Mouse (Mus musculus): ENCODE measurements at regions not wholly inside any gene's neighbourhood (a gene's known extent, or its start where the extent isn't known, plus 50 kb on each side); places are given as distances from the start of the nearest gene placed in this dataset.

DNA sequence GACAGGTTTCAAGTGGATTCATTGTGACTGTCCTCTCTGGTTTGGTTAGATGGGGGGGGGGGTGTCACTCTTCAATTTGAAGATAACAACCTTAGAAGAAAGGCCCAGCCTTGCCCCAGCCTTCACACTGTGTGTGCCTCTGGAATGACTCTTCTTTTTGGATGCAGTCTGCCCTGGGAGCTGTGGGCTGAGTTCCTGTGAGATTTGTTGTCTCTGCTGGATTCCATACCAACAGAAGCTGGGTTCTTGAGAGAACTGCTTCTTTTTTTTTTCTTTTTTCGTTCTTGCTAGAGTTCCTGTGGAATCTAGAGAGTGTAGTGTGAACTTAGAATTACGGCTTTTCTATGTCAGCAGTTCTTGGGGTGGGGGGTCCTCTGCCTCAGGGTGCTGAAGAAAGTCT is 200.9 kb downstream of the Enc1 start:
- no peak for DNase-seq

DNA sequence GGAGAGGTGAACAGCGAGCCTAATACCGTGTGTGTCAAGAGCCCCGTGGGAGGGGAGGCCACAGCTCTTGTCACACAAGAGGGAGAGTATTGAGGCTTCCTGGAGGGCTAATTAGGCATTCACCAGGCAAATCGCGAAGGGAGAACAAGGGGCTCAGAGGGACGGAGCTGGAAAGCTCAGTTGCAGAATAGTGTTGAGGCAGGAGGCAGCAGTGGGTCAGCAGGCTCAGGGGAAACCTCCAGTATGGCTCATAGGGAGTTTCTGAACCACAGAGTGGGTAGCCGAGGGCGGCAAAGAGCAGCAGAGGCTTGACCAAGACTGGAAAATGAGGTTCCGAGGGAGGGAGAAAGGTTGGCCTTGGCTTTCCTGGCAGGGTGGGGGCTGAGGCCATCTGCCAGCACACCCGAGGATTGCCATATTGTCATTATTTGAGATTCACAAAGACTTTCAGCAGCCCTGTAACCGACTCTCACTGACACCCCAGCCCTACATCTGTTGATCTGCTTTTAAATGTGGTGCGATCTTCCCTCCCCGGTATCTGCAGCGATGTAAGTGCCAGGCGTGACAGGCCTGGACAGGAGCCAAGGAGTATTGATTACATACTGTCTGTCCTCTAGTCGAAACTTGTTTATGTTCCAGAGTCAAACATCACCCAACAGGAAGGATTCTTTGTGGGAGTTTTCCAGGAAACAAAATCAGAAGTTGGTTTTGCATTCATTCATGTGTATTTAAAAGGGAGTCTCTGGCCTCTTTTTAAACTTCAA is 198.5 kb downstream of the Enc1 start:
- peak; percentile 59 for DNase-seq

DNA sequence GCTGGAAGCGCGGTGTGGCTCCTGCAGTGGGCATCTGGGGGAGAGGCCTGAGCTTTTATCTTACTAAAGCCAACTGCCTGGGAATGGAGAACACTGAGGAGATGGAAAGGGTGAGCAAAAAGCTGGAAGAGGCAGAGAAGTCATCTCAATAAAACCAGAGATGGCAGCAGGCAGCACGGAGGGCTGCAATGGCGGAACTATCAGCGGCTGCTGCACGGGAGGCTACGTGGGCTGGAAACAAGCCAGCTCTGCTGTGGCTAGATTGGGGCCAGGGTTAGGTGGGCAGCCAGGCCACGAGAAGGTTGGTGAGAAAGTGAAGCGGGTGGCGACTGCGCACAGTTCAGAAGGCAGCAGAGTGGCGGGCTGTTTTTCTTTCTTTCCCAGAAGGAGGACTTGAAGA is 197.8 kb downstream of the Enc1 start:
- peak; percentile 38 for DNase-seq

DNA sequence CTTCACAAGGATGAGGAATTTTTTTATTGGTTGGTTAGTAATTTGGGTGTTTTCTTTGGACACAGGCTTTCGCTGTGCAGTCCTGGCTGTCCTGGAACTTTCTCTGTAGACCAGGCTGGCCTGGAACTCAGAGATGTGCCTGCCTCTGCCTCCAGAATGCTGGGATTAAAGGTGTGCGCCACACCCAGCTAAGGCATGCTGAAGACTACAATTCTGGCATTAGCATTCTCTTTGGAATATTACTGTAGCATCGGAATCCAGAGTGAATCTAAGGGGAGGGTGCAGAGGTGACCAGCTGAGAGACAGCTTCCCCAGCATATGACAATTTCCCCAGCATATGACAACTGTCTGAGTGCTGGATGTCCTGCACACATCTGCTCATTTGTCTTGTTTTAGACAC is 197.4 kb downstream of the Enc1 start:
- DNase-seq = no peak

DNA sequence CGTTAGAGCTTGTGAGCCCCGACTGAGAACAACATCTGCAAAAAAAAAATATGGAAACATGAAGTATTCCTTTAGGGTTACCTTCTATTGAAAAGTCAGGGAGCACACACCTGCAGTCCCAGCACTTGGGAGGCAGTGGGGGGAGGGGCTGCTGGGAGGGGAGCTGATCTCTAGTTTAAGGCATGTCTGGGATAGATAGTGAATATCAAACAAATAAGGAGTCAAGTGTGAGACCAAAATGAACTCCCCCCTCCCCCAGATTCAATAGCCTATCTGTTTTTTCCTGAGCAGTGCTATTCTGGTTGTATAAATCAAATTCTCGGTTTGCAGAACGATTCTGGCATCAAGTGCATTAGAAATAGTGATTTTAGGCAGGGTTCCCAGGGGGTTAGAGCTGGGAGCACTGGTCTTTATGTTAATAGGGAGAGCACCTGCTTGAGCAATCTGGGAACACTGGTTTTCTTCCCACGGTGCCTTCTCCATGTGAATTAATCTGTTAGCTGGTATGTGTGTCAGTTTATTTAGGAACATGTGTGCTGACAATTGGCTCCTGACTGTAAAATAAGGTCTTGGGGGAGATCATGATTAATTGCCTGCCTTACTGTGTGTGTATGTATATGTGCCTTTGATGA is 195.9 kb downstream of the Enc1 start:
- peak; percentile 39 for DNase-seq

DNA sequence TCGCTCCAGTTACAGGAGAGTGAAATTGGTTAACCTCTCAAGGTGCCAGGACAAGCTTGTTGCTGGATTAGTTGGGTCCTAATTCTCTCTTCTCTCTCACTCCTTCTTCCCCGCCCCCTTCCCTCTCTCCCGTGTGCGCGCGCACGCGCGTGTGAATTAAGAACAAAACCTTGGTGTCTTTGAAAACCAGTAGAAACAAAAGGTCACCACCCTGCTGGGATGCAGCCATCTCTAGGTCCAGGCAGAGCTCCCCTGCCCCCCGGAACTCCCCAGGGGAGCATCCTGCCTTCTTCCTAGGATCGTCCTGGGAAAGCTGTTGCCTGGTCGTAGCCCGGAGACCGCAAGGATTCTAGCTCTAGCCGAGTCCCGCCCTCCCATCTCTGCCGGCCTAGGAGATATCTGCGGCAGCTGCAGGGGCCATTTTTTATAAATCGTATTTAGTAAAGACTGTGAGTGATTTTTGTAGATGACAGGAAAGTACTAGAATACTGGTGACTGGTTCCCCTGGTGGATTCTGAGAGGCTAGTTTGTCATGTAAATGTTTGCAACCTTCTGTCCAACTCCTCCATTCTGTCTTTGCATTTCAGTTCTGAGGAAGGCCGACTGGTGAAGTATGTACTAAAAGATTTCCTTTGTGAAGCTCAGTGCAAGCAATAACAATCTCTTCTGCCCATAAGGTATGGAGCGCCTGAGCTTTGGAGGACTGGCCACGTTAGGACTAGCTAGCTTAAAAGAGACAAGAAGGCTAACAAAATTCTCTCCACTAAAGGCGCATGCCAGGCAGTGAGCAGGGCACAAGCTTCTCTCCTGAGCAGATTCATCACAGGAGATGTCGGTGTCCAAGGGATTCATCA is 195.2 kb downstream of the Enc1 start:
- DNase-seq = peak; percentile 92

DNA sequence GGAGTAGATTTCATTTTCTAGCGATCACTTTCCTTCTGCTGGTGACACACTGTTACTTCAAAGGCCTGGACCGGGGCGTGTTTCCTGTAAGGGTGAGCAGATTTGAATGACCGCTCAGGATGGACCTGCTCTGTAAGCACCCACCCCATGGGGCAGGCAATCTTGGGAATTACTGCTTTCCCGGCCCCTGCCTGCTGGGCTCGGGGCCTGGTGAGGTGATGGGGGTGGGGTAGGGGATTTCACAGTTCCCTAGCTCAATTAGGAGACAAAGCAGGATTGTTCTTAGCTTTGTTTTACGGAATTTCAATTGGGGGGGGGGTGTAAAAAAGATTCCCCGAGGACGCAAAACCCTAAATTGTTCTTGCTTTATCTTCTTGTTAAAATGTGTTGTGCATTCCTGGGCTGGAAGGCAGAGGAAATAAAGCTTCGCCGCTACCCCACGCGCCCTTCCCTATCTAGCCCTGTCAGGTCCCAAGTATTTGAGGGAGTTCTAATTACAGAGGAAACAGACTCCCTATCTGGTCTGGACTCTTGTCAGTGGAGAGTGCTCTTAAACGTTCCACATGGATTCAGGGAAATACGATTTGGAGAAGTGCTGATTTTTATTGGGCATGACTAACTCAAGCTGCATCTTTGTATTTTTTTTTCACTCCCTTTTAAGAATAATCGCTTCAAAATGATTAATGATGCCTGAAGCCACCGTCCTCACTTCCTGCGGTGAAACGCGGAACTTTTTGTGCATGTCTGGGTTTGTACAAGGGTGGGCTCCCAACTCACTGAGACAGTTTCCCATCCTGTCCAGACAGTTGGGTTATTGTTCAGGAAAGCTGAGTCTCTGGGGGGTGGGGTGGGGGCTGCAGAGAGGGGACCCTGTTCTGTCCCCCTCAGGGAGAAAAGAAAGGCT is 194.3 kb downstream of the Enc1 start:
- peak; percentile 74 for DNase-seq

DNA sequence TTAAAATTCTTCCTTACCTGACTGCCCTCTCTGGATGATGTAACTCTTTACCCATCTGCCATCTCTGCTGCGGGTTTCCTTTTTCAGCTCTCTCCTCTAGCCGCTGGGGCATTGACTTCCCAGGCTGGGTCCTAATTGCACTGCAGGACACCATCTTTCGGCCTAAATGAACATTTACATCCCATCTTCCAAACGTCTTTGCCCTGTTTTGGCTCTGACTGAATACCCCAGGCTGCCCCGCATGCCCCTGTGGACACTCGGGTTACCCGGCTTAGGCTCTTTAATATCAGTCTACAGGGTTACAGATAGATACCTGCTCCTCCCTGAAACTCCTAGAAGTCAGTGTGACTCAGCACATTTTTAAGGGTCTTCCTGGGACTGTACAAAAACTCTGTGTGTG is 193.3 kb downstream of the Enc1 start:
- no peak for DNase-seq

DNA sequence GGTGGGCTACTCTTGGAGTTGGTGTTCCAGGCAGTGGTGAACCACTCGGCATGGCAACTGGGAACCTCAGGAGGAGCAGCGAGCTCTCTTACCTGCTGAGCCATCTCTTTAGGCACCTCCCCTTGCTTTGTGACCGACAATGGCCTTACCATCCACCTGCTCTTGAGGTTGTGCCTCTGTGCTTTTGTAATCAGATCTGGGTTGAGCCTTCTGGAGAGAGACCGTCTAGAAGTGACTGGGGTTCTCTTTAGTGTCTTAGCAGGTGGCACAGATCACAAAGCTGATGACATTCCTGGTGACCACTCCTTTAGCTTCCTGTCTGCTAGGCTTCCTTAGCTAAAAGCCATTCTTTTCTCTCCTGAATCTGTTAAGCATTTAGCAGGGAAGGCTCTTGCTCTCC is 191.7 kb downstream of the Enc1 start:
- DNase-seq = no peak

DNA sequence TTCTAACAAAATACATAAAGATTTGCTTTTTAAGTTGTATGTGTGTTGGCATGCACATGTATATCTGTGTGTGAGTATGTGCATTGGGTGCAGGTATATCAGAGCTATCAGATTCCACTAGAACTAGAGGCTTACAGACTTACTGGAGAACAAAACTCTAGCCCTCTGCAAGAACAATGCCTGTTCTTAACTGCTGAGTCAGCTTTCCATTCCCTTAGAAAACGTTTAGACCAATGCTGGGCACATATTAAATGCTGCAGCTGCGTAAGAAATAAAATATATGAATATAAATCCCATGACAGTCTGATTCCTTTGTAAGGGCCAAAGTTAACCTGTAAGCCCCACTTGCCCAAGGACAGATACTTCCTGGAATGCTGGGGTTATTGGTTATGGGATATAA is 190.0 kb downstream of the Enc1 start:
- DNase-seq = no peak

DNA sequence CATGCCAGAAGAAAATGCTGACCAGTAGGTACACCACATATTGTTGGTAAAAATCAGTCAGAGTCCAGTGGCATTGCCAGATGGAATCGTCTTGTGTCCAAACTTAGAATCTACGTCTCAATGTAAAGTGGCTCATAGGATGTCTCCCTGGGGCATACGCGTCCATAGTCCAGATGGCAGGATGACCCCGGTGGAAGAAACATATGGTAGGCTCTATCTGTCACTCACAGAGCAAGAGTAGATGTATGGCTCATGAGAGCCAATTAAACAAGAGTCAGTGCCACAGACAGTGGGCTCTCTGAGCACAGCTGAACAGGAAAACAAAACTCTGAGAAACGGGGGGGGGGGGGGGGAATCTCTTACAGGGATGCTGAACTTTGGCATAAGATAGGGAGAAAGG is 187.3 kb downstream of the Enc1 start:
- no peak for DNase-seq

DNA sequence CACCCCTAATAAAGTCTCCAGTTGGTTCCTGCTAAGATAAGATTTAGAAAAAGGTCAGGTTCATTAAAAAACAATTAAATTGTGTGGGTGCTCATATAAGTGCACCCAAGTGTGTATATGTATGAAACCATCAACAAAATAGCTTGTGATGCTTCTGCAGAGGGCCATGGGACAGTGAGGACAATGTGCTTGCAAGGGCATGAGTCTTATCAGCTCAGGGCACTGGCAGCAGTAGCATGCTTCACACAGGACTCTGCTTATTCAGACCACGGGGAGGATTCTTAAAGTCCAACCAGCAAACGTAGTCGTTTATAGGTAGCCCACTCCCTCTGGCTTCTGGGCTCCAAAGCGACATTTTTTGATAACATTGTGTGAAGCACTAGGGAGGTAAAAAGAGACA is 186.6 kb downstream of the Enc1 start:
- no peak for DNase-seq

DNA sequence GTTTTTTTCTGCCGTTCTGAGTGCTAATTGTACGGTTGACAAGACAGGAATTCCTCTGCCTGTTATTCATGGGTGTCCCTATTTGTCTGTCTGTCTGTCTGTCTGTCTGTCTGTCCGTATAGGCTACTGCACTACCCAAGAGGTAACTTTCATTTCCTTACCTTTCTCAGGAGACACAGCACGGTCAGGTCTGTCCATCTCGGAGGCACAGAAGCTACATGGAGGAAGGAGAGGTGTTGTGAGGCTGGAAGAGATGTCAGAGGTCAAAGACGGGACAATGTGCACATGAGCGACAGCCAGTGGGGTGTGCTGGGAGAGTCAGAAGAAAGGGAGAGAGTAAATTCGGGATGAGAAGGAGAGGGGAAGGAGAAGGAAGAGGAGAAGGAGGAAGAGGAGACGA is 184.8 kb downstream of the Enc1 start:
- no peak for DNase-seq

DNA sequence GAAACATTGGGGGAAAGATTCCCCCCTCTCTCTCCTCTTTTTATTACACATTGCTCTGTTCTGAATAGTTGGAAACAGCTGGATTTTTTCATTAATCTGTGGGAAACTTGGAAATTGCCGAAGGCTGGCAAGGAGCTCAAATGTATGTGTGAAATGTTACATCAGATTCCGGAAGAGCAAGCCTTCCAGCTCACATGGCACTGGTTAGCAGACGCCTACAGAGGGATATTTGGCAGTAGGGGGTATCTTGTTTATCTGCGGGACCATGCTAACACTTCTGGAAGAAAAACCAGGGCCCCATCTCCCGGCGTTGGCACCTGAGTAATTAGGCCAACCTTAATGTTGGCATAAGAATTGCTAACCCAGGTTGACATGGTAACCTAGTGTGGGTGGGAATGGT is 183.0 kb downstream of the Enc1 start:
- DNase-seq = no peak

DNA sequence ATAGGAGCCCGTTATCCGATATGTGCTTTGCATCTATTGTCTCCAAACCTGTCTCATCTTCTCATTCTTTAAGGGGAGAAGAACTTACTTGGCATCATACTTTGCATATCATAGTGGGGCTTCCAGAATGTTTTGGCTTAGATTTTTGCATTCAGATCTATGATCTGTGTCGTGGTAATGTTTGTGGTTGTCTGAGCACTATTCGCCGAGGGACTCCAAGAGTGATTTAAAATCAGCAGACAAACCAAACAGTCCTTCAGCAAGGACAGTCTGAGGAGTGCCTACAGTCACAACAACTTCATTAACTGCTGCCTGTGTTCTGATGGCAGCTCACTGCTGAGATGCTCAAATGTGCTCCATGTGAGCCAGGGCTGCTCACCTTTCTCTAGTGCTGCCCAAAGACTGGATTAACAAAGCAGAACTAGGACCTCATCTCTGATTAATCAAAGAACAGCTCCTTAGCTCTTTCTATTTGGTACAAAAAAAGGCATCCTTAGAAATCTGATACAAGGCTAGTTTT is 182.5 kb downstream of the Enc1 start:
- no peak for DNase-seq

DNA sequence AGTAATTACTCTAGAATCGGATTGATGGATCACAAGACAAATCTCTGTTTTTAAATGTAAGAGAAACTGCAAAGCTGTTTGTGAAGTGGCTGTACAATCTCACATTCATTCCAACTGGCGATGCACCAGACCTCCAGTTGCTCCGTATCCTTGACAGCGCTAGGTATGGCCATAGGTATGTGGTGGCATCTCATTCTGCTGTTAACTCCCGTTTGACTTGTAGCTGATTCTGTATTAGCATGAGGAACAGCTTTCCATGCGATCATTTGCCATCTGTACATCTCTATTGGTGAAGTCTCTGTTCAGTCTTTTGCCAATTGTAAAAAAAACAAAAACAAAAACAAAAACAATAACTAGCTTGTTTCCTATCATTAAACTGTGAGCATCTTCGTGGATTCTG is 182.0 kb downstream of the Enc1 start:
- no peak for DNase-seq

DNA sequence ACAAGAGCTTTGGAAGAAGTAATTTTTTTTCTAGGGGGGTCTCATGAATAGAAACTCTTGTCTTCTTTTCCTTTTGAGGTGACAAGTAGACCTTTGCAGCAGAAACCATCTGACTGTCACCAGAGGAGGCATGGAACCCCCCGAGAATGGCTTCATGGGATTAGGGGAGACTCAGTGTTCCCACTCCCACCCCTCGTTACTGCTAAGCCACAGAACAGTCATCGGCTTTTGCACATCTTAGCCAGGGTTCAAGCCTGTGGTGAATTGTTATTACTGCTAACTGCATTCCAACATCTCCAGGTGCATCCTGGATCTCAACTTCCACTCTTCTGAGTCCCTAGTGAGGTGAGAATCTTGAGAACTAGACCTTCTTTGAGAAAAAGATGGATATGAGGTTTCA is 180.9 kb downstream of the Enc1 start:
- DNase-seq = no peak

DNA sequence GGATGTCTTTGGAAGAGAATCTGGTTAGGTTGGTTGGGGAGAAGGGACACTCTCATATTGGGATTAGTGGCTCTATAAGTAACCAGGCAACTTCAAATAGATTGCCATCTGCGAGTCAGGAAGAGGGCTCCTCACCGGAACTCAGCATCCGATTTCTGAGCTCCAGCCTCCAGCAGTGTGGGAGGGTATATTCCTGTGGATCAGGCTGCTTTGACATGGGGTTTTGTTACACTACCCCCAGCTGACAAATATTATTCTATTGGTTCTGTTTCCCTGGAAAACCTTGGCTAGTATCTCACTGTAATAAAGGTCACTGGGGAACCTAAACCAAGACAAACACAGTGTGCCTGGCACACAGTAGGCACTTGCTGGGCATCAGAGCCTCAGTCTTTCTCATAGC is 179.9 kb downstream of the Enc1 start:
- no peak for DNase-seq

DNA sequence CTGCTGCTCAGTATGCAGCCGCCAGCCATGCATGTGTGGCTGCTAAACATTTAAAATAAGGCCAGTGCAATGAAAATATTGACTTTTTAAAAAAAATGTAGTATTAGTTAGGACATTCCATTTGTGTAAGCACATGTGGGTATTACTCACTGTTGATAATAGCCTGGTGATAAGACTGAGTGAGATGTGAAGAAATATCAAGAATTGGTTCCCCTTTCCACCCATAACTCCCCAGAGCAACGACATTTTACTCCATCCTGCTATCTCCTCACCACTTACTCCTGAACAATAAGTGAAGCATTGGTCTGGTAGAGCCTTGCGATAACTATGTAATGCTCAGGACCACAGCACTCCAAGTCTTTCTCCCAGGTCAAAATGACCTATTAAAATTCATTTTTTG is 178.2 kb downstream of the Enc1 start:
- no peak for DNase-seq

DNA sequence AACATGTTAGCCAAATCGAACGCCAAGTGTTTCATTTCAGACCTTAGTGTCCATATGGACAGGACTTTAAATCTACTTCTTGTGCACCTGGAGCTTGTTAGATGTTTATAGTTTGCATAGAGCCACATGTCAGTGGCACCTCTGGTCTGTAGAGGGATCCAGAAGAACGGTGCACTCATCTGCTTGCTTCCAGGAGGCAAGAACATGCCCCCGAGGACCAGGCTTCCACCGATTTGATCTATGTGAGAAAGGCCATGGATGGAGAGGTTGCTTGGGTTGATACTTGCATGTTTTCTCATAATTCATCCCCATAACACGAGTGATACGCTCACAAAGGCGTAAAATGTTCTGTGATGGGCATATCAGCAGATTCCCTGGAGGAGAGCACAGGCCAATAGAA is 177.8 kb downstream of the Enc1 start:
- no peak for DNase-seq

DNA sequence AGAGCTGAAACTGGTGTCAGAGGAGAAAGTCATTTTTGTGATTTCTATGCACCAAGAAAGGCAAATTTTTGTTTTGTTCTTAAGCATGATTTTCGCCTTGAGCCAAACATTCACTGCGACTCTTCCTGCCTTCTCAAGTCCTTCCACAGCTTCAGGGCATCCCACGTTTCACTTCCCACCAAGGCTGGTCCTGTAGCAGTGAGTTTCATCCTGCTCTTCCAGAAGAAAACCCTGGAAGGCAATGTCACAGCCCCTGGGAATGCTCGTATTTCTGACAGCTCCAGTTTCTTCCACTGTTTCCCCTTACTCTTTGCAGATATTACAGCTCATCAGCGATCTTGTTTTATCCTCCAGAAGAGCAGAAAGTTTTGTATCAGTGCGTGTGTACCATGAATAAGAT is 177.2 kb downstream of the Enc1 start:
- no peak for DNase-seq

DNA sequence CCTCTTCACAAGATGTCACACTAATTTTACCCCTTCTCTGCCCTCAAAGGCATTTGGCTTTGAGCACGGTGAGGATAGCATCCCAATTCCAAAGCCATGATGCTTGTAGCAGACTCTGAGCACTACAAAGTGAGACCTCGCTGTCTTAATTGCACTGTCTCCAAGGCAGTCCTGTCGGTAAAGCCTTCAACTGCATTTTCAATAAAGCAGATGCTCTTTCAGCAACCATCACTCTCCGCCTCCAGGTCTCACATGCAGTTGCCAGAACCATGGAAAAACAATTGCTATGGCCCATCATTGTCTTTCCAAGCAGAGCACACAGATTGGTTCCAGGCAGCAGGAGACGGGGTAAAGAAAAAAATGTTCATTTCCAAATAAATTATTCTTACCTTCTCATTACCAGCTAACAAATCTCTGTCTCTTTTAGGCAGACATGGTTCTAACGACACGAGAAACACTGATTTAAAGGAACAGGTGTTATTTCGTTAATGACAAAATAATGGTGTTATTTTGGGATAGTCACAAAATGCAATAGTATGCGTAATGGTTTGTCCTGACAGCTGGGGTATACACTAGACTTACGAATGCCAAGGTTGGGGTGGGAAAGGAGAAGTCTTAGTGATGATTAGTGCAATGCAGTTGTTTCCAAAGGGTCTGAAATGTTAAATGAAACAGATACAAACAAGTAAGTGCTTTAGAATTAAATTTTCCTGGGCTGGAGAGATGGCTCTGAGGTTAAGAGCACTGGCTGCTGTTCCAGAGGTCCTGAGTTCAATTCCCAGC is 175.2 kb downstream of the Enc1 start:
- DNase-seq = no peak

Measured in embryo, embryonic 11 days (tissue).